Mouse (Mus musculus): ENCODE results near the gene Slc22a23.

GRCm38 (mm10) chr13:34156133-34156839, 188.7 kb downstream of the Slc22a23 start:
- TF ChIP-seq POLR2A (IDR thresholded peaks at IDR 0.05; ENCODE audit: control insufficient read depth, extremely low read depth, insufficient read depth, low read length, poor library complexity) (no peak), CTCF (IDR thresholded peaks at IDR 0.05; ENCODE audit: borderline replicate concordance, control insufficient read depth, extremely low read depth, insufficient read depth, low read length, poor library complexity) (no peak)

Measured in thymus, adult 2 months (tissue).